Mouse (Mus musculus): ENCODE data around the gene 4930579F01Rik.

The 4930579F01Rik gene

GRCm38 (mm10) chr3:138217631-138218264 lies 24.1 kb upstream of the 4930579F01Rik start, which contains the start of gene Adh7:
TSS of gene Adh7 (plus strand) at chr3:138217760.
- in situ Hi-C loops (cut with MseI, MboI): loop anchor here (25.0 kb wide), 1 partner anchor 95 kb away; the partner anchor contains the start of gene Adh6a (in 2 of the 2)

- in situ Hi-C loops (cut with MseI, MboI): loop anchor here (25.0 kb wide), 1 partner anchor 96 kb away; the partner anchor contains the start of gene Adh6a (in 2 of the 2)
Observed at GRCm38 (mm10) chr3:138216091-138216490, 22.5 kb upstream of the 4930579F01Rik start.

DNA sequence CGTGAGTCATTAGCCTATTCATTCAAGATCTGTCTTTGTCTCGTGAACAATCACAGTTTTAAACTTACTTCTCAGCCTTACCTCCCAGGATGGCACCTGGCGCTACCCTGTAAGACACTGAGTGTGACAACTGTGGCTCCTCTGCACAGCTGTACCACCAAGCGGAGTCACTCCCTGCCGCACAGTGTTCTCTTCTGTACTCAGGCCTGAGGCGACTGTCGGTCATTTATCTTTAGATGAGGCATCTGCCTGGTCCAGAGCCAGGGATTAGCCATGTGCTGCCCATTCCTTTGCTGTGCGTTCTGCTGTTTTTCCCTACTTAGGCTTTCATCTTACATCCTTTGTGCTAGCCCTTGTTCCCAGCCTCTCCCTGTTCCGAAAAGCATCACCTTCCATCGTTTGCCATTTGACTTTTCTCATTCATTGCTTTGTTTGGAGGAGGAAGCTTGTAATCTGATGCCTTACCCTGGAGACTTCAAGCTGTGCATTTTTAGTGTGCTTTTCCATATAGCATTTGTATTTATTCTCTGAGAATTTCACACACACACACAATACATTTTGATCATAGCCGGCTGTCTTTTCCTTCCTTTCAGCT lies 21.9 kb upstream of the 4930579F01Rik start:
- in situ Hi-C loops (cut with MseI, MboI): loop anchor here (25.0 kb wide), 1 partner anchor 97 kb away; the partner anchor contains the start of gene Adh6a (in 2 of the 2)

GRCm38 (mm10) chr3:138212431-138212951 lies 18.9 kb upstream of the 4930579F01Rik start:
- in situ Hi-C loops (cut with MseI, MboI): loop anchor here (25.0 kb wide), 1 partner anchor 100 kb away; the partner anchor contains the start of gene Adh6a (in 2 of the 2)

DNA sequence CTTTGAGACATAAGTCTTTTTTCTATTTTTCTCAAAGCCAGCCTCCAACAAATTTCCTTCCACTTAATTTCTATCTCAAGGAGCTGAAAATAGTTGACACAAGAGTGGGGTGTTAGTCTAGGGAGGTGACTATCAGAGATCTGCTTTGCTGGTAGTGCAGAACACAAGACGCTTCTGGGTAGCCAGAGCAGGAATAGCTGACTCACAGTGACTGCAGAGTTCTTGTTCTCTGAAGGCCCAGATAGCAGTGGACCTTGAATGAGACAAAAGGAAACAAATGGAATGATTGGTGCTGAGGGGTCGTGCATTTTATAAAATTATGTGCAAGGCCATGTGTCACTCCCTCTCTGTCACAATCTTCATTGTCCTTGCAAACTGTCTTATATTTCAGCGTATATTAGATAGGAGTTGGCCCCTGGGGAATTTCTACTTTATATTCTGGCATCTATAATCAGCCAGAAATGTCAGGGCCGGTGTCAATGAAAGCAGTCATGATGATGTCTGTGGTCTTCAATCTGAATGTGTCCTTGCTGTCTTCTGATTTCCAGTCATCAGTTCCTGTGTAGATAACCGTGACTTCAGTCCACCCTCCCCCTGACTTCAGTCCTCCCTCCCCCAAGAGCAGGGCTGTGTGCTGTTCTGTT lies 16.9 kb upstream of the 4930579F01Rik start:
- in situ Hi-C loops (cut with MseI, MboI): loop anchor here (25.0 kb wide), 1 partner anchor 102 kb away; the partner anchor contains the start of gene Adh6a (in 2 of the 2)

GRCm38 (mm10) chr3:138208821-138209220 lies 15.2 kb upstream of the 4930579F01Rik start:
- in situ Hi-C loops (cut with MseI, MboI): loop anchor here (25.0 kb wide), 1 partner anchor 103 kb away; the partner anchor contains the start of gene Adh6a (in 2 of the 2)

DNA sequence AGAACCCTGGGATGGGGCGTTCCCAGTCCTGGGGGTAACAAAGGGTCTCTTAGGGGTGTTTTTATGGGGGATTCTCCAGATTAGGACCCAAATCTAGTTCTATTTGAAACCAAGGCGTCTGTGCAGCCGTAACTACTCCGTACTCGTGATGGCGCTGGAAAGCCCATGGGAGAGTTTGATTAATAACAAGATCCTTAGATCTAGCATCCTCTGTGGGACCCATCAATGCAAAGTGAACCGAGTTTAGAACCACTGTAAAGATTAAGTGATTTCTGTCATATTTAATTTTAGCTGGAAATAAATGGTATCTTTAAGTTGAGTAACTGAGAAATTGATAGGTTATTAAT lies 5.1 kb upstream of the 4930579F01Rik start:
- in situ Hi-C loops (cut with MseI, MboI): loop anchor here (10.0 kb wide), 3 partner anchors 206 to 236 kb away; partner anchors contain the start of gene Adh4 (in 1 of the 2)

DNA sequence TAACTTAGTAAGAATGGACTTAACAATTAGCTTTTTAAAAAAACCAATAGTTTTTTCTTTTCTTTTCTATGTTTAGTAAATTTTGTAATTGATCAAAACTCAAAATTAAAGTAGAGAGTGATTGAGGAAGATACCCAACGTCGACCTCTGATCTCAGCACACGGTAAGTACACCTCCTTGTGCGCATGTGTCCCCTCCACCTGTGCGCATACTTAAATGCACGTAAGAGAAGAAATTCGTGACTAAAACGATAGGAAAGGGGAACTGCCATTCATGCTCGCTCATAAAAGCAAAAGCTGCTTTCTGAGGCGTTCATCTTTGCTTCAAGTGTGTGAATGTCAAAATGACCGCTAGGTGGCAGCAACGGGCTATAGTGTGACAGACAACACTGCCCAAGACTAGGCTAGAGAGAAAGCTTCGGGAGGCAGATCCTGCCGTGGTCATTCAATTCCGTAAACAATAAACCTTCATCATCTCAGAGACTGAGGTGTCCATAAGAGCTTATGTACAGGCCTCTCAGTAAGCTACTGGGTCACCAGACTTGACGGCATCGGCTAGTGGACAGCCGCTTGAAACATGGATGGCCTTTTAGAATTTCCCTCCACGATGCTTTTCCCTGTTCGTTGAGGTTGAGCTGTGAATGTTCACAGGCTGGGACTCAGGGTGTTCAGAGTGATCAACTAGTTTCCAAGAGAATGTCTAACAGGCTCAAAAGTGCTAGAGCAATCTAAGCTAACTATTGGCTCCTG lies 4.5 kb upstream of the 4930579F01Rik start:
- in situ Hi-C loops (cut with MseI, MboI): loop anchor here (10.0 kb wide), 3 partner anchors 207 to 237 kb away; partner anchors contain the start of gene Adh4 (in 1 of the 2)

DNA sequence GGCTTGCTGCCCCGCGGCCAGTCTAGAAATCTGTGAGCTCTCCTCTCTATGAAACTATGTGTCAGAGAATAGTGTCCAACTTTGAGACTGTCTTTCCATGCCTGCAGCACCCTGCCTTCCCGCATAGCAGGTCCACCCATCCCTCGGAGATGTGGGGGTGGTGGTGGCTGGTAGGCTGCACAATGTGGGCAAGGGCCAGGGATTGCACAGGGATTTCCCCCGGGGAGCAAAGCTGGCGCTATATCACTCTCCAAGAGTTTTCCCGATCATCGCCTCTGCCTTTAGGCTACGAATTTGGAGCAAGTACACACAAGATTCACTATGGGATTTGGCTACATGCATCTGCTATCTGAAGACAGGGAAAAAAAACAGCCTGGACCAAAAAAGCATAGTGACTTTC lies 3.9 kb upstream of the 4930579F01Rik start:
- in situ Hi-C loops (cut with MseI, MboI): loop anchor here (10.0 kb wide), 3 partner anchors 207 to 237 kb away; partner anchors contain the start of gene Adh4 (in 1 of the 2)

- in situ Hi-C loops (cut with MseI, MboI): loop anchor here (10.0 kb wide), 3 partner anchors 208 to 238 kb away; partner anchors contain the start of gene Adh4 (in 1 of the 2)
Observed at GRCm38 (mm10) chr3:138197093-138197492, 3.5 kb upstream of the 4930579F01Rik start.

- in situ Hi-C loops (cut with MseI, MboI): loop anchor here (10.0 kb wide), 3 partner anchors 213 to 243 kb away; partner anchors contain the start of gene Adh4 (in 1 of the 2)
Observed at GRCm38 (mm10) chr3:138192260-138192659, 1.4 kb downstream of the 4930579F01Rik start.

DNA sequence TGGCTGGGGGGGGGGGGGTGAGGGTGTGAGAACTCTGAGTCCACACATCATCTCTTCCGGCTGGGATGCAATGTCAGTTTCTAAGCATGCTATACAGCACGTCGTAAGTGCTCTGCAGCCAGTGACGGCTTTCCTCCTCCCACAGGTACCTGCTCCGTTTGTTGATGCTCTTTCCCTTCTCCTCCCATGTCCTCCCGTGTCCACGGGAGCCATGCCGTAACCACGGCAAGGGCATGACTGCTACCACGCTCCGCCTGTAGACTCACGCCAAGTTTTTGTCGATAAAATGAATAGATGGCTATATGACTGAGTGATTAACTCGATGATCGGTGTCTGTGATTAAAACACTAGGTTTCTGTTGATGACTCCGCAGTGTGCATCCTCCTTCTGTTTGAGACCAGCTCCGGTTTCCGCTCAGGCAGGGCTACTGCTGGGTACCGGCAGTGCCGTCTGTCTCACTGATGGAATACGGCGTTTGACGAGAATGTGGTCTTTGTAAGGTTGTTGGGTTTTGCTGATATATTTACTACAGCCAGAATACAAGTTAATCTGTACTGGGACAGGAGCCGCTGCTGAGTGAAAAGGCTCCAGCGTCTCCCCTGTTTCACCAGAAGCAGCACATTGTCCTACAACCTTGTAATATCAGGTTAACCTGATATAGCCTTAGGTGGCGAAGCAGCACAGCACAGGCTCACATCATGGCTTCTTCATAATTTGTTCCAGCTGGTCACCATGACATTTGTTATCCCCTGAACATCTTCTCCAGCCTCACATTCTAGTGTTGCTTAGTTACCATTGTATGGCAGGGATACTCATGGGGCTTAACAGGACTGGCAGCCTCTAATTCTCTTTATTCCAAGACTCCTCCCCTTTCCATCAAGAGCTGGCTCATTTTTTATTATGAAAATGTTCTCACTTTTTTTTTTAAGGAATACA lies 7.4 kb downstream of the 4930579F01Rik start:
- in situ Hi-C loops (cut with MseI, MboI): no loop called here

DNA sequence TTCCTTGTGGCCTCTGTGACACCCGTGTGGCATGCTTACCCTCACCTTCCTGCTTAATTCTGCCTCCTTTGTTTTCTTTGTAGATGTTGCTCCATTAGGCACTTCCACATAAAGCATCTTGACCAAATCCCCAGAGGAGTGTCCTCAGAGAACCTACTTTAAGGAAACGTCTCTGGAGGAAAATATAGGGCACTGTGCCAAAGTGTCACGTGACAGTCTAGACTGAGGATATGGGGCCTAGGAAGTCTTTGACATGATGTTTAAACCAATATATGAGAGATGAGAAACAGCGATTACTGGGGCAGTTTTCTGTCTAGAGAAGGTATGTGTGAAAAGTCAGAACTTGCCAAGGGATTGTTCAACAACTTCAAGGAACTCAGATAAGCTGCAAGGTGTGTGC lies 8.3 kb downstream of the 4930579F01Rik start:
- in situ Hi-C loops (cut with MseI, MboI): no loop called here

DNA sequence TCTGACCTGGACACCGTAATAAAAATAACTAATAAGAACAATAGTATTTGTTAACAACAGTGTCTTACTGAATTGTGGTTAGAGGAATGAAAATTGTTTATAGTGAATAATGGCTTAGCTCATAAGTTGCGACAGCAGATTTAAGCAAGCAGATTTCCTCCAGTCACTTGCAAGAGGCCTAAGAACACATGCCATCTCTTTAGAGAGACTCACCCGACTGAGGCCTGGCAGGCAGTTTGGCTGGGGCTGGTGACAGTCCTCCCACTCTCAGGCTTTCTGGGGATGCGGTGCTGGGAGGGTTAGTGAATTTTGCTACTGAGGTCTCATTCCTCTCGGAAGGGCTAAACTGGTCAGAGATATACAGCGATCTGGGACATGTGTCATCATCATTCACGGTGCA lies 10.3 kb downstream of the 4930579F01Rik start:
- in situ Hi-C loops (cut with MseI, MboI): no loop called here

DNA sequence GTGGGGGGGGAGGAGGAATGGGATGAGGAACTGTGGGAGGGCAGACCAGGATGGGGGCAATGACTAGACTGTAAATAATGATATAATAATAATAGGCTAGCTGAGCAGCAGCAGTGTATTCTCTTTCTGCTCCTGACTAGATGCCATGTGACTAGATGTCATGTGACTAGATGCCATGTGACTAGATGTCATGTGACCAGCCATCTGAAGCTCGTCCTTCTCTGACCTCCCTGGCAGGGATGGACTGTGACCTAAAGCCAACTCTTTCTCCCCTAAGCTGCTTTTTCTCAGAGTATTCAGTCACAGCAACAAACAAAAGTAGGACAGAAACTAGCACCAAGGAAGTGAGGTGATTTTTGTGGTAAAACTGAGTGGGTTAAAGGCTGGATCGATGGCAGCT lies 11.6 kb downstream of the 4930579F01Rik start:
- in situ Hi-C loops (cut with MseI, MboI): no loop called here

GRCm38 (mm10) chr3:138175551-138175950 lies 18.1 kb downstream of the 4930579F01Rik start:
- in situ Hi-C loops (cut with MseI, MboI): no loop called here

DNA sequence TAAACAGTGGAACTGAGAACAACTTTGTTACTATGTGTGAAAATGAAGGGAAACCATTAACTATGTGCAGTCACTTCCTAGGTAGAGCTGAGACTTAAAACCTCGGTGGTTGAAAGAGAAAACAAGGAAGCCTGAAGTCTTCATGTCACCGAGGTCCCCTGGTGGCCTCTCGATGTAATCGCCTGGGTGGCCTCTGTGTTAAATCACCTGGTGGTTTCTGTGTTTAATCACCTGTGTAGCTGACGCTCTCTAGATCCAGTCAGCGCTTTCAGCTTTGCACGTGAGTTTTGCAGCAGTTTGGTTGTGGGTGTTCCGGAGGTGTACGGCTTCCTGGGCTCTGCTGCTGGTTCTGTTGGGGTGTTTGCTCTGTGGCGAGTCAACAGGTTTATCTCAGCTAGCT lies 20.3 kb downstream of the 4930579F01Rik start:
- in situ Hi-C loops (cut with MseI, MboI): no loop called here

- in situ Hi-C loops (cut with MseI, MboI): no loop called here
Observed at GRCm38 (mm10) chr3:138162553-138163183, 31.0 kb downstream of the 4930579F01Rik start.

- in situ Hi-C loops (cut with MseI, MboI): no loop called here
Observed at GRCm38 (mm10) chr3:138161623-138162022, 32.0 kb downstream of the 4930579F01Rik start.
